Mouse (Mus musculus): ENCODE data around the gene Kyat1. TPM values are rescaled to one million over a fixed set of nuclear protein-coding genes. Genes with fewer than 3 reads are reported as not detected.
A peak's percentile ranks its signal among the peaks of the same experiment; 100 is the strongest.
"Not testable (repeated sequence)": the region's sequence is repeated elsewhere in the genome, so short reads cannot be mapped to it uniquely, and the experiment has no call there.

The Kyat1 gene
- total RNA-seq, 2 experiments from 2014 or later = 22.9 to 24.6 TPM

DNA sequence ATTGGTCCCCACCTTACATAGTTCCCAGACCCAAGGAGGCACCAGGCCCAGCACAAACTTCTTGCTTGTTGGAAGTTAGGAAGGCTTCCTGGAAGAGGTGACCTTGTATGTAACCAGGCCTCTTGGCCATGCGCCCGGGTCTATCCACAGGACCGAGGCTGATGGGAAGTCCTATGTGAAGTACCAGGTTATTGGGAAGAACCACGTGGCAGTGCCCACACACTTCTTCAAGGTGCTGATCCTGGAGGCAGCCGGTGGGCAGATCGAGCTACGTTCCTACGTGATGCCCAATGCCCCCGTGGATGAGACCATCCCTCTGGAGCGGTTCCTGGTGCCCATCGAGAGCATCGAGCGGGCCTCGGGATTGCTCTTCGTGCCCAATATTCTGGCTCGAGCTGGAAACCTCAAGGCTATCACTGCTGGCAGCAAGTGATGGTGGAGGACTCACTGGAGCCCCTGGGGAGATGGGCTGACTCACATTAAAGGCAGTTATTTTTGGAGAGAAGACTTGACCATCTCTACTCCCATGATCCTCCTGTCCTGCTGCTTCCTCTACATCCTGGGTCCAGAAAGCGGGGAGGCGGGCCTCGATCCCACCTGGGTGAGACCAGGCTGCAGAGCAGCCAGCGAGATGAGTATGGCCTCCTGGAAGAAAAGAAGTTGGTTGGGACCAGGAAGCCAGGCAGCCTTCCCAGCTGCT is 32.0 kb downstream of the Kyat1 start:
- DNase-seq = no peak

GRCm38 (mm10) chr2:30171997-30172382 is 33.7 kb downstream of the Kyat1 start:
- no peak for DNase-seq

GRCm38 (mm10) chr2:30171371-30171996 is 34.2 kb downstream of the Kyat1 start, which contains the start of gene Endog:
Gene Endog, plus strand, starts transcription at chr2:30171493.
- DNase-seq = peak; percentile 90

DNA sequence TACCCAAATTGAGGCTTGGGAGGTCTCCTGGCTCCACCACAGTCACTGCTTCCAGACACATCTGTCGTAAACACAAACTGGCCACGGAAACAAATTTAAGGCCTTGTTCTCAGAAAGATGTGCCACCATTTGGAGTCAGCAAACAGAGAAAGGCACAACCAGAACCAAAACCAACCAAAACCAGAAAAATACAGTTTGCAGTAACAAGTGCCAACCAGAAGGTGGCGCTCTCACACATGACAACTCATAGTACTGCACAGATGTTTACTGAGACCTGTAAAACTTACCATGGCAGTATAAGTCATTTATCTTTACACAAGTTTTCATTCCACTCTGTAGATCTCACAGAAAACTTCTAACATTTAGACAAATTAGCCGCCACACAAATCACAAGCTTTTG is 39.0 kb downstream of the Kyat1 start:
- no peak for DNase-seq

- no peak for DNase-seq
These were observed 41.2 kb downstream of the Kyat1 start for GRCm38 (mm10) chr2:30164340-30164932.

- no peak for DNase-seq
These were observed 43.8 kb downstream of the Kyat1 start for GRCm38 (mm10) chr2:30161809-30162208.

DNA sequence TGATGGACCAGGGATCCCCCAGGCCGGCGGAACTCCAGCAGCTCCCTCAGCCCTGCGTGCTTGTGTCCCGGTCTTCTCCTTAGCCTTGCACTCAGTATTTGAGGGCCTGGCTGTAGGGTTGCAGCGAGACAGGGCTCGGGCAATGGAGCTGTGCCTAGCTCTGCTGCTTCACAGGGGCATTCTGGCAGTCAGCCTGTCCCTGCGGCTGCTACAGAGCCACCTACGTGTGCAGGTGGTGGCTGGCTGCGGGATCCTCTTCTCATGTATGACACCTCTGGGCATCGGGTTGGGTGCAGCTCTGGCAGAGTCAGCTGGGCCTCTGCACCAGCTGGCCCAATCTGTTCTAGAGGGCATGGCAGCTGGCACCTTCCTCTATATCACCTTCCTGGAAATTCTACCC is 45.8 kb downstream of the Kyat1 start:
- not testable (repeated sequence) for DNase-seq

GRCm38 (mm10) chr2:30152616-30153015 is 53.0 kb downstream of the Kyat1 start:
- no peak for DNase-seq

- DNase-seq = no peak
These were observed 53.8 kb downstream of the Kyat1 start for GRCm38 (mm10) chr2:30151840-30152239.

DNA sequence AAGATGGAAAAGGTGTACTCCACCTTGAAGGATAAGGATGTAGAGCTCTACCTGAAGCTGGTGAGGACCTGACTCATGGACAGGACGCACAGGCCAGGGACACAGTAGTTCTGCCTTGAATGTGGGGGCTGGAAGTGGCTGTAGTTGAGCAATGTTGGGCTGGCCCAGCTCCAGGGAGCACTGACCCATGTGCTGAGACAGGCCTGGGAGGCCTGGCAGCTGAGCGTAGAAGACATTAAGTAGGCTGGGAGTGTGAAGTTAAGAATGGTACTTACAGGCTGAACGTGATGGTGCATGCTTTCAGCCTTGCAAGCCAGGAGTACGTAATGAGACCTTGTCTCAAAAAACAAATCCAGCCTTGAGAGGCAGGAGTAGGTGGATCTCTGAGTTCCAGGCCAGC is 58.2 kb downstream of the Kyat1 start:
- DNase-seq = no peak

GRCm38 (mm10) chr2:30144436-30144835 is 61.2 kb downstream of the Kyat1 start:
- DNase-seq = no peak

DNA sequence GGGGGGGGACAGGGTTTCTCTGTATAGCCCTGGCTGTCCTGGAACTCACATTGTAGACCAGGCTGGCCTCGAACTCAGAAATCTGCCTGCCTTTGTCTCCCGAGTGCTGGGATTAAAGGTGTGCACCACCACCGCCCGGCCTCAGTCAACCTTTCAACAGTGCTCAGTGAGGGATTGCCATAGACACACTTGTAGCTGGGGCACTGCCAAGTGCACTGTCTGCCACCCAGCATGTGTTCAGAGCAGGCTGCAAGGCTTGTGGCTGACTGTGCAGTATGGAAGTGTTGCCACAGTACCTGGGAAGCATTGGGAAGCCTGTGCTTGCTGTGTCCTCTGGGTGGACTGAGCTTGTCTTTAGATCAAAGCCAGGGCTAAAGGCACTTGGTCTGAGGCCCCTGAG is 65.6 kb downstream of the Kyat1 start:
- not testable (repeated sequence) for DNase-seq

- no peak for DNase-seq
These were observed 69.2 kb downstream of the Kyat1 start for GRCm38 (mm10) chr2:30136458-30136857.

Other genes starting within 250 kb of the Kyat1 start
- 10 to 100 TPM; 56.9 to 64.4 TPM for gene Sptan1, start 240.3 kb downstream of the Kyat1 start, total RNA-seq (2021)
- 1 to 10 TPM; 3.3 to 3.4 TPM for gene Wdr34, start 157.0 kb downstream of the Kyat1 start, total RNA-seq (2021)
- 10 to 100 TPM; 75.4 to 85.1 TPM for gene Set, start 148.5 kb downstream of the Kyat1 start, total RNA-seq (2021)
- gene Pkn3, start 128.2 kb downstream of the Kyat1 start, total RNA-seq (2021) = 1 to 10 TPM; 3.8 to 5.4 TPM
- gene Zdhhc12, start 112.2 kb downstream of the Kyat1 start, total RNA-seq (2021) = 1 to 10 TPM; 2.4 to 3.1 TPM
- gene Zer1, start 81.3 kb downstream of the Kyat1 start, total RNA-seq (2021) = 10 to 100 TPM; 20.1 to 20.3 TPM
- 10 to 100 TPM; 12.2 to 13.5 TPM for gene Tbc1d13, start 72.1 kb downstream of the Kyat1 start, total RNA-seq (2021)
- gene Endog, start 34.4 kb downstream of the Kyat1 start, total RNA-seq (2021) = 10 to 100 TPM; 56.2 to 62.1 TPM
- 1 to 10 TPM; 4.3 to 4.8 TPM for gene Spout1, start 27.4 kb downstream of the Kyat1 start, total RNA-seq (2021)
- 10 to 100 TPM; 16.2 to 17.1 TPM for gene Lrrc8a, start 31.9 kb upstream of the Kyat1 start, total RNA-seq (2021)
- gene Gm28035, start 34.7 kb upstream of the Kyat1 start, total RNA-seq (2021) = 1 to 10 TPM in 1 of 2 experiments, under 1 TPM in 1; 0.64 to 1.2 TPM
- gene Phyhd1, start 60.4 kb upstream of the Kyat1 start, total RNA-seq (2021) = 10 to 100 TPM in 1 of 2 experiments, 1 to 10 TPM in 1; 8.4 to 19.5 TPM
- gene Gm28038, start 75.2 kb upstream of the Kyat1 start, total RNA-seq (2021) = not detected
- 10 to 100 TPM; 18.2 to 20.0 TPM for gene Dolk, start 80.5 kb upstream of the Kyat1 start, total RNA-seq (2021)
- 1 to 10 TPM; 7.8 to 9.9 TPM for gene Nup188, start 80.5 kb upstream of the Kyat1 start, total RNA-seq (2021)
- gene Sh3glb2, start 153.5 kb upstream of the Kyat1 start, total RNA-seq (2021) = 10 to 100 TPM; 16.2 to 21.2 TPM
- gene Miga2, start 158.4 kb upstream of the Kyat1 start, total RNA-seq (2021) = 10 to 100 TPM; 22.8 to 23.8 TPM
- gene Dolpp1, start 186.4 kb upstream of the Kyat1 start, total RNA-seq (2021) = 1 to 10 TPM; 5.2 to 6.8 TPM
- 100 to 1,000 TPM; 315 to 363 TPM for gene Crat, start 210.0 kb upstream of the Kyat1 start, total RNA-seq (2021)
- 10 to 100 TPM; 67.1 to 68.5 TPM for gene Ptpa, start 210.2 kb upstream of the Kyat1 start, total RNA-seq (2021)